Mouse (Mus musculus) fibroblast of lung, adult 2 months (primary cell): Measurements from ENCODE around the gene Uroc1.

Source experiments
- DNase-seq: peaks from one replicate; pipeline ENCODE4 v3.0.0-alpha.2; 2011; ENCODE audit warnings: low read depth

Uroc1 gene

DNA sequence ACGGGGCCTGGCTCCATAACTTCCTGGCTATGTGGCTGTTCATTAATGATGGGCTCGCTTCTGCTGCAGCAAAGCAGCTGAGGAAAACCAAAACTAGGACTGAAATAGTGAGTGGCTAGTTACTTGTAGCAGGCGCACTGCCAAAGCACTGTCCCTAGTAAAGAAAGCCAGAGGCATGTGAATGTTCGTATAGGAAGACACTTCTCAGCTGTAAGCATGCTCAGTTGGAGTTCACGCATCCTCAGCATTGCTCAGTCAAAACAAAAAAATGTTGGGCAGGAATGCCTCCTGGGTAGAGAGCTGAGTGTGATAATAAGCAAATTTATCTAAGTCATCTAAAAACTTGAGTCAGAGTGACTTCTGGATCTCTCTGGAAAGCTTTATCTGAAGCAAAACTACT lies 25.1 kb downstream of the Uroc1 start:
- DNase-seq = no peak

DNA sequence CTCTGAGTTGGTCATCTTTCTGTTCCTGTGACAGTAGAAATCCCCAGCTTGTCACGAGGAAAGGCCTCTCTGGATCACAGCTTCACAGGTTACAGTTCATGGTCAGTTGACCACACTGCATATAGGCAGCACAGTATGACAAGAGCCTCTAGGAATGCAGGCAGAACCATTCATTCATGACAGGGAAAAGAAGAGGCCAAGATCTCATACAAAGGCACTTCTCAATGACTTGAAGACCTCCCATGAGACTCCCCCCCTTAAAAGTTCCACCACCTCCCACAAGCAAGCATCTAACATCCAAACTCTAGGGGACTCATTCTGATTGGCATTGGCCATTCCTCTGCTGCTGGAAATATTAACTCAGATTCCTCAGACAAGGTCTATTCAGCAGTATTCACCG lies 26.4 kb downstream of the Uroc1 start:
- DNase-seq = no peak

DNA sequence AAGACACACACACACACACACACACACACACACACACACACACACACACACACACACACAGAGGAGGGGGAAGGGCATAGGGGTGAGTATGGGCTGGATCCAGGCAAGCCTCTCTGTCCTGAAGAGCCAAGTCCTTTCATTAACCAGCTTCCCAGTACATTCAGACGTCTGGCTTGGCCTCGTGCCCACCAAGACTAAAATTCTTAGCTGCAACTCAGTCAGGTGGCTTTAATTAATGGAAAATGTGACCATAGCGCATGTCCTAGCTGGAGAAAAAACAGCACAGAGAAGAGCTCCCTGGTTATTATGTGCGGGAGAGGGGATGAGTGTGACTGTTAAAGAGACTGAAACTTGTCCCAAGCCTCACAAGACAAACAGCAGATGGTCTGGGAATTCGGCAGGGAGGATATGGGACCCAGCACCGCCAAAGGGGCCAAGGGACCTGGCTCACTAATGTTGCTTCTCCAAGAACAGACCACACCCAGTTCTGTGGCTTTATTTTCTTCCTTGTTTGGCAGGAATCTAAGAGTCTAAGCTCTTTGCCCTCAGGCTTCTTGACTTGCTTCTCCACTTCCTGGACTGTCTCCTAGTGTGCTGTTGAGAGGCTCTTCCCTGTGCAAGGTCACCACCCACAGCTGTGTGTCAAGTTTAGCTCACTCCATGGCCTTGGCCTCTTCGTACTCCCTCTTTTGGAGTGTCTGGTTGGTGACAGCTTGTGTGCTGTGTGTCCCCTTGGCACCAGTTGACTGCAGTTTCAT lies 27.1 kb downstream of the Uroc1 start:
- DNase-seq = peak; percentile 90

GRCm38 (mm10) chr6:90360922-90361614 lies 28.0 kb downstream of the Uroc1 start:
- no peak for DNase-seq

DNA sequence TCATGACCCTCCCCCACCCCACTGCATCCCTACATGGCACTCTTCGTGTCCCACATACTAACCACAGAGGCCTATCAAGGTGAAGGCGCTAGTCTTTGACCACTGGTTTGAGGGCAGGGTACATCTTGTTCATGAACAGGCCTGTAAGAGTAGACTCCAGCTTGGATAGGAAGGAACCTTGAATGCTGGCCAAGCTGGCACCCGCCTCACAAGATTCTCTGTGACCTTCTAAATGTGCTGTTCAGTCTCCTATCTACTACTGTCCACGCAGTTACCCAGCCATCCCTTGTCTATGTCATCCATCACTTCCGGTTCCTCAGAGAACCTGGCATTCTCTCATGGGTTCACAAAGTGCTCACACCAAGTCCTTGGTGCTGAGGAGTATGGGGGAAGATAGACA lies 30.2 kb downstream of the Uroc1 start:
- no peak for DNase-seq

GRCm38 (mm10) chr6:90368976-90369724 lies 36.1 kb downstream of the Uroc1 start, which contains the start of gene Zxdc:
TSS of gene Zxdc (plus strand) at chr6:90369492.
- peak; percentile 94 for DNase-seq

DNA sequence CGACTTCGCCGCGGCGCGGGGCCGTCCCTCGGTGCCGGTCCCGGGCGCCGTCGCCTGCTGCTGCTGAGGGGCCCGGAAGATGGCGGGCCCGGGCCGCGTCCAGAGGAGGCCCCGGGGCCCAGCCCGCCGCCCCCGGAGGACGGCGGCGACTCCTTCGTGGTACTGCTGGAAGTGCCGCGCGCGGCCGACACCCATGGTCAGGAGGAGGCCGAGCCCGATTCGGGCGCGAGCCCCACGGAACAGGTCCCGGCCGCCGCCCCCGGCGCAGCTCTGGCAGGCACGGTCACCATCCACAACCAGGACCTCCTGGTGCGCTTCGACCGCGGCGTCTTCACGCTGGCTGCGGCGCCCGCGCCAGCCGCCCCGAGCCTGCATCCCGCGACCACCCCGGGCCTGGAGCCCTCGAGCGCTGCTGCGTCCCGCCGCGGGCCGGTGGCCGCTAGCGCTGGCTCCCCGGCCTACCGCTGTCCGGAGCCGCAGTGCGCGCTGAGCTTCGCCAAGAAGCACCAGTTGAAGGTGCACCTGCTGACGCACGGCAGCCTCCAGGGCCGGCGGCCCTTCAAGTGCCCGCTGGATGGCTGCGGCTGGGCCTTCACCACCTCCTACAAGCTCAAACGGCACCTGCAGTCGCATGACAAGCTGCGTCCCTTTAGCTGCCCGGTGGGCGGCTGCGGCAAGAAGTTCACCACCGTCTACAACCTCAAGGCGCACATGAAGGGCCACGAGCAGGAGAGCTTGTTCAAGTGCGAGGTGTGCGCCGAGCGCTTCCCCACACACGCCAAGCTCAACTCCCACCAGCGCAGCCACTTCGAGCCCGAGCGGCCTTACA lies 36.9 kb downstream of the Uroc1 start:
- DNase-seq = no peak

GRCm38 (mm10) chr6:90374647-90375046 lies 41.6 kb downstream of the Uroc1 start:
- no peak for DNase-seq

- DNase-seq = no peak
Measured at GRCm38 (mm10) chr6:90377708-90378107, 44.6 kb downstream of the Uroc1 start.

GRCm38 (mm10) chr6:90381465-90381864 lies 48.4 kb downstream of the Uroc1 start:
- no peak for DNase-seq

GRCm38 (mm10) chr6:90390629-90391028 lies 57.5 kb downstream of the Uroc1 start:
- DNase-seq = no peak

- no peak for DNase-seq
Measured at GRCm38 (mm10) chr6:90393948-90394347, 60.9 kb downstream of the Uroc1 start.

GRCm38 (mm10) chr6:90395751-90396150 lies 62.7 kb downstream of the Uroc1 start:
- no peak for DNase-seq

GRCm38 (mm10) chr6:90397291-90397690 lies 64.2 kb downstream of the Uroc1 start:
- no peak for DNase-seq

DNA sequence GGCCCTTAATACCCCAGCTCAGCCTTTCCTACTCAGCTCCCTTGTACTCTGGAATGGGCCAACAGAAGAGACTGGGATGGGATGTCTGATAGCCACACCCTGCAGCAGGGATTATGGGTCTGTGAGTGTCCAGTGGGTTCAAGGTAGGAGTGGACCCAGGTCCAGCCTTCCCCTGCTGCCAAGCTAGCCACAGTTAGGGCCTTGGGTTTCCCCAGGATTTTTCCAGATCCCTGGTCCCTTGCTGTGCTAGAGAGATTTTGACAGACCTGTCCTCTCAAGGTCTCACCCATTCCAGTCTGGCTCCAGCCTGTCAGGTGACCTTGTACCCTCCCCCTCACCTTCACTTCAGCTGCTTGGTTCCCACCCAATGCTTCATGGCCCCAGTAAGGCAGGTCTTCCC lies 75.5 kb downstream of the Uroc1 start:
- no peak for DNase-seq

- no peak for DNase-seq
Measured at GRCm38 (mm10) chr6:90410972-90411371, 77.9 kb downstream of the Uroc1 start.

- no peak for DNase-seq
Measured at GRCm38 (mm10) chr6:90411926-90412325, 78.8 kb downstream of the Uroc1 start.
